Mouse (Mus musculus) forelimb bud, embryonic 11.5 days (tissue): ENCODE data around the gene Itprip.

ENCODE experiments used
- DNase-seq: peaks from one replicate; pipeline ENCODE4 v3.0.0-alpha.2; 2012; ENCODE audit warnings: low read depth, low spot score

Itprip gene

GRCm38 (mm10) chr19:47919126-47919965 lies at the start of gene Itprip, which contains the start of gene Cfap43:
TSS of gene Itprip (minus strand) at chr19:47919299.
TSS of gene Cfap43 (minus strand) at chr19:47919287.
- DNase-seq: peak; percentile 90

GRCm38 (mm10) chr19:47958181-47958580 lies 39.1 kb upstream of the Itprip start:
- no peak for DNase-seq

GRCm38 (mm10) chr19:47953169-47953568 lies 34.1 kb upstream of the Itprip start:
- no peak for DNase-seq

- no peak for DNase-seq
Measured at GRCm38 (mm10) chr19:47950946-47951345, 31.8 kb upstream of the Itprip start.

GRCm38 (mm10) chr19:47946821-47947465 lies 27.8 kb upstream of the Itprip start:
- no peak for DNase-seq

GRCm38 (mm10) chr19:47939361-47939760 lies 20.3 kb upstream of the Itprip start:
- DNase-seq: no peak

GRCm38 (mm10) chr19:47937443-47938406 lies 18.6 kb upstream of the Itprip start, which contains the start of gene Cfap58:
TSS of gene Cfap58 (plus strand) at chr19:47937675.
- DNase-seq: peak; percentile 83

GRCm38 (mm10) chr19:47936938-47937337 lies 17.8 kb upstream of the Itprip start:
- DNase-seq: no peak

GRCm38 (mm10) chr19:47936490-47936889 lies 17.4 kb upstream of the Itprip start:
- DNase-seq: no peak

- DNase-seq: no peak
Measured at GRCm38 (mm10) chr19:47935530-47935929, 16.4 kb upstream of the Itprip start.

- DNase-seq: no peak
Measured at GRCm38 (mm10) chr19:47934636-47935238, 15.6 kb upstream of the Itprip start.

- no peak for DNase-seq
Measured at GRCm38 (mm10) chr19:47934146-47934545, 15.0 kb upstream of the Itprip start.

- peak; percentile 49 for DNase-seq
Measured at GRCm38 (mm10) chr19:47931982-47932638, 13.0 kb upstream of the Itprip start.

GRCm38 (mm10) chr19:47929043-47929442 lies 9.9 kb upstream of the Itprip start:
- no peak for DNase-seq

- DNase-seq: no peak
Measured at GRCm38 (mm10) chr19:47927032-47927431, 7.9 kb upstream of the Itprip start.

- DNase-seq: no peak
Measured at GRCm38 (mm10) chr19:47925819-47926218, 6.7 kb upstream of the Itprip start.

GRCm38 (mm10) chr19:47919966-47920375 lies 872 bp upstream of the Itprip start:
- DNase-seq: no peak

GRCm38 (mm10) chr19:47918455-47919101 lies 521 bp downstream of the Itprip start:
- no peak for DNase-seq

GRCm38 (mm10) chr19:47918016-47918415 lies 1.1 kb downstream of the Itprip start:
- no peak for DNase-seq

GRCm38 (mm10) chr19:47917396-47917795 lies 1.7 kb downstream of the Itprip start:
- no peak for DNase-seq
